Mouse (Mus musculus) fibroblast of lung, adult 2 months (primary cell): ENCODE data around the gene Rtp1.

Source experiments
- DNase-seq: peaks from one replicate; pipeline ENCODE4 v3.0.0-alpha.2; 2011; ENCODE audit warnings: low read depth

Gene Rtp1

DNA sequence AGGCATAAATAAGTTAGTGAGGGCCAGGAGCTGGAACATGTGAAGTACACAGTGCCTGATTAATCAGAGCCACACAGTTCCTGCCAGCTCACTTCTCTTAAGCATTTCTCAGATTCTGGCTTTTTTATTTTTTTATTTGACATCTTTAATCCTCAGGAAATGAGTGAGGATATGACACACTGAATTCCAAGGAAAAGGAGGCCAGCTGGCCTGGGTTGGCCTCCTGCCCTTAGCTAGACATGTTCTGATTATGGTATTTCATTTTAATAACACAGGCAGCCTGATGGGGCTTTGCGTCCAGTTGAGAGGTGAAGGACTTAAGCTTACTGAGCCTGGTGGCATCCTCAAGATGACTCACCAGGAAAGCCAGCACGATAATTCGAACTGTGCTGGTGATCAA, 27.6 kb downstream of the Rtp1 start:
- peak; percentile 65 for DNase-seq

DNA sequence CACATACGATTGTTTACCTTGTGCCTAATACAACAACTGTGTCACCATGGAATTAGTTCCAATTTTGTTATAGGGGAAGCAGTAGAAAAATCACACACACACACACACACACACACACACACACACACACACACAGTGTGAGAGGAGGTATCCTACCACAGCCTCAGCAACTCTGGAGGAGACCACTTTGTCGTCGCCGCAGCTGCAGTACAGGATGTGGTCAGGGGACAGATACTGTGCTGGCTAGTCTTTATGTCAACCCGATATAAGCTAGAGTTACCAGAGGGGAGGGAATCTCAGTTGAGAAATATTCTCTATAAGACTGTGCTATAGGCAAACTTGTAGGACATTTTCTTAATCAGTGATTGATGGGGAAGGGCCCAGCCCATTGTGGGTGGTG, 28.4 kb downstream of the Rtp1 start:
- DNase-seq = no peak

DNA sequence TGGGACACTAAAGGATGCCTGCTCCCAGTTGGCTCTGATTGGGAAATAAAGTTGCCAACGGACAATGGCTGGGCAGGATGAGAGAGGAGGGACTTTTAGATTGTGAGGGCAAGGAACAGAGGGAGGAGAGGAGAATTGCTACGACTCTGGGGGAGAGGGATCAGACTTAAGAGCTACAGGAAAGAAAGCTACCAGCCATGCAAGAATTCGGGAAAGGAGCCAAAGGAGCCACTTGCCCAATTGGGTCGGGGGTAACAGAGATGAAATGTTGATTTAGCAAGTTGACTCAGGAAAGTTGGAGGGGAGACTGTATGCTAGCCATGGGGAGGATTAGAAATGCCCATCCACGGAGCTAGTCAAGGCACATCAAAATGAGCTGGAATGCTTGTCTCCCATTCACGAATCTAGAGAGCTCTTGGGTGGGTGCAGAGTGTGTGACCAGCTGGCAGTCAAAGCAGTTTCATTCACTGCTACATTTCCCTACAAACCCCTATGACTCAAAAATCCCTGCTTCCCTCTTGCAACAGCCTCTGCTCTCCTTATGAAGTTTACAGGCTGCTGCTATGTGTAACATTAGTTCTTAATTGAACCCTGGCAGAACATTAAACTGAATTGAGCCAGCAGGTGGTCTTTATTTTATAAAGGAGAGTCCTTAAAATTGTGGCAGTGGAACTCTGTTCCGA, 30.1 kb downstream of the Rtp1 start:
- no peak for DNase-seq

DNA sequence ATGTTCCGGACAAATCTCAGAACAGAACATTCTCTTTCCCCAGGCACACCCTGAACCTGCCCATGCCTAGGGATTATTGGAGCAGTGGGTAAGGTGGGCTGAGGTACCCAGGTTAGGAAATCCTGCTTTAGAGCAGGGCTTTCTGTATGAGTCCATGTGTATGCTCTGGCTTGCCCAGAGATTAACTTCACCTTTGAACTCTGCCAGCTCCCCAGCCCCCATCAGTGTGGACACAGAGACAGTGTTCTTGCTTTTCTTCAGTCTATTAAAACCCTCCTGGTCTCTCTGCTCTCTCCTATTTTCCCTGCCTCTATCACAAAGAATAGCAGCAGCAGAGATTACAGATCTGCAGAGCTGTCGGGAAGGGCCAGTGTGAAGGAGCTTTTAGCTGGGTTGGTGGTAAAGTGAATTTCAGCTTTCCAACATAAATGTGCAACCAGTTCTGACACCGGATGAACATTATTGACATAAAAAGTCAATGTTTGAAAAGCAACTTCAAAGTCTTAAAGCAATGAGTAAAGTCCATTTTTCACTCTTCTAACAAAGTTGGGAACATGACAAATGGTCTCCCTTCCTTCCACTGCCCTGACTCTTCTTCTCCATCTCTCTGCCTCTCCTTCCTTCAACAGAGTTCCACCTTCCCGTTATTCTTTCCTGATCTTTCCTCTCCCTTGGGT, 34.9 kb downstream of the Rtp1 start:
- DNase-seq = no peak

DNA sequence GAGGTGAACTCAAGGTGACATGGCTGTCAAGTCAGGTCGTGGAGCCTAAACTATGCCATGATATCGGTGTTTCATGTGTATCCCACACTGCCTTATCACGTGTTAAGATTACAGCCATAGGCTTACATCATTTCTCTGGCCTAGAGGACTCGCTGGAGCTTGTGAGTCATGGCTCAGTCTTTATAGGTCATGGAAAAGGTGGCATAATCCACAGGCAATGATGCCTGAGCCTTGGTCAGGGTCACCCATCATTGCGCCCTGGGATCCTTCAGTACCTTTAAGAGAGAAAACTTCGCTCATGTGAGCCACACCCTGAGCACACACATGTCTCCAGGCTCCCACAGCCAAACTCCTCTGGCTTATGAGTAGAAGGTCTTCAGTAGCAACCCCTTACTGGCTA, 42.6 kb downstream of the Rtp1 start:
- no peak for DNase-seq

DNA sequence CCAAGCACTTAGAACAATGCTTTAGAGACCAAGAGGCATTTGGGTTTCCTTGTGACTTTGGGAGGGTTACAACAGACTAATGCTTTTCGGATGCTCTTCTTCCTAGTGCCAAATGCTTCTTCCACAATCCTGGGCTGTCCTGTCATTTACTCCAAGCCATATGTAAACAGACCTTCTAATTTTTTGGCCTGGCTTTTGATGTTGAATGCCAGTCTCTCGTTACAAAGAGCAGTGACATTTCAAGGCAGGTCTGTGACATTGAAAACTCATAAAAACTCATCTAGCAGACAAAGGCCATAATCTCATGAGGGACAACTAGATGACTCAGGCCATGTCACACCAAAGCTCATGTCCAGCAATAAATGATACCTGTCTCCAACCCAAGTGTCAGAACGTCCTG, 43.1 kb downstream of the Rtp1 start:
- no peak for DNase-seq

DNA sequence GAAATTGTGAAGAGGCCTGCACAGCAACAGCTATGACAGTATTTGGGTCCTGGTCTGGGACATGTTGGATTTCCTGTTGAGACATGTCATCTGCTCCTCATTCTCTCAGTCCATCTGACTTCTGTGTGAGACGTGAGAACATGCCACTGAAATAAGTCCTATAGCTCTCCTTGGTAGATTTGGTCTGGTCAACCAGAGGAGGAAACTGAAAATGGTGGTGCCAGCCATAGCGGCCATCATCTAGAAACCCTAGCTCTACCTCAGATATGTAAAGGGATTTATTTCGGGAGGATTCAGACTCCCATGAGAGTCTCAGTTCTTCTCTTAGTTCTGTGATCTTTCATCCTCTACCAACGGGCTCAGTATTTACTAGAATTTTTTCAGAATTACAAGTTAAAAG, 46.7 kb downstream of the Rtp1 start:
- no peak for DNase-seq

DNA sequence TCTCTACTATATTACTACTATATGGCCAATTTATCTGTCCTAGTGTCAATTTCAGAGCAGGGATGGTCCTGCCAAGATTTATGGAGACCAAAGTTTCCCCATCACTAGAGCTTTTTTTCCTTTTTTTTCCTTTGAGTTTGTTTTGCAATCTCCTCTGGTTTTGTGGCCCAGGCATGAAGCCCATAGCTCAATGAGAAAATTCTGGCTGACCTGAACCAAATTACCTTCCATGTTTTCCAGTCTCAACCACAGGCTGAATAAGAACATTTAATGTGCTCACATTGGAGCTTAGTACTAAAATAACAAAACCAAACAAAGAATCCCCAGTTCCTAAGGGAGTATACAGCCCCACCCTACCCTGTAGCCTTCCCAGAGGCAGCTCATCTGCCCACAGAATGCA, 47.7 kb downstream of the Rtp1 start:
- DNase-seq = peak; percentile 74

DNA sequence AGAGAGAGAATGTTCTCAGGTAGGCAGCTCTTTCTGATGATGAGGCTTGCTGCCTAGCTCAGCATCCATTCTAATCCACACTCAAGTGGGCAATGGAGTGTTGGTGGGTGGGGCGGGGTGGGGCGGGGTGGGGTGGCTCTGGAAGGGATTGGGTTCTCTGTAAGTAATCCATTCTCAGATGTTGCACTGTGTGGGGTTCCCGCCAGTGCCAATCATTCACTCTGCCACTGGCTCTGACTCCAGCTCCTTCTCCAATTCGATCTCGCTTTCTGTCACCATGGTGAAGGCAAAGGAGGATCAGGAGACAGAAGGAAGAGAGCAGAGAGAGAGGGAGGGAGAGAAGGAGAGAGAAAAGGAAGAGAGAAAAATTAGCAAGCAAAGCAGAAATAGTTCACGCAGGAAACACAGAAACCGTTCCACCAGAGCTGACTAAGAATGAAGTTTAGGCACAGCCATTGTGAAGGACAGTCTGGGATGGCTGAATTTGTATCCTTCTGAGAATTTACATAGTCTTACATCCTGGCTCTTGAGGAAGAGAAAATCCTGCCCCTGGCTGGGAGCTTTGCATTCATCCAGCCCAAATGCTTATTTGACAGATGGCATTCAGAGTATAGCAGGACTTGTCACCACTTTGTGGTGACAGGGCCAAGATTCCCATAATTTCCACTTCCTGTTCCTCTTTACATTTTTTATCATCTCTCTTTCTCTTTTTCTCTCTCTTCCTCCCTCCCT, 51.1 kb downstream of the Rtp1 start:
- DNase-seq = no peak

DNA sequence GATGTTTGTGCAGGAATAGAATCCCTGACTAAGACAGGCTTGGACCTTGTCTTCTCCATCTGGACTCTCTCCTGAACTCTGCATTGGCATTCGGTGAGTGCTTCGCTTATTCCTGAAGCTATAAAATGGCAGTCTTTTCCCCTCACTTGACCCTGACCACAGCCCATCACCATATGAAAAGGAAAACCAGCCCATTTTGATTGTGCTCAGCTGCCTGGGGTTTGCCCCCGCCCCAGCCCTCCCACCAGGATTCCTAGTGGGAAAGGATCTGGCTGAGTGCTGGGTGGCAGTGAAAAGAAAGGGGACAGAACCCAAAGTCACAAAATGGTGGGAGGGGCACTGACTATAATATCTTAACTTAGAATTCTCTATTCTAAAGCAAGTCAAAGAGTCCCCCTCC, 53.3 kb downstream of the Rtp1 start:
- DNase-seq = no peak

DNA sequence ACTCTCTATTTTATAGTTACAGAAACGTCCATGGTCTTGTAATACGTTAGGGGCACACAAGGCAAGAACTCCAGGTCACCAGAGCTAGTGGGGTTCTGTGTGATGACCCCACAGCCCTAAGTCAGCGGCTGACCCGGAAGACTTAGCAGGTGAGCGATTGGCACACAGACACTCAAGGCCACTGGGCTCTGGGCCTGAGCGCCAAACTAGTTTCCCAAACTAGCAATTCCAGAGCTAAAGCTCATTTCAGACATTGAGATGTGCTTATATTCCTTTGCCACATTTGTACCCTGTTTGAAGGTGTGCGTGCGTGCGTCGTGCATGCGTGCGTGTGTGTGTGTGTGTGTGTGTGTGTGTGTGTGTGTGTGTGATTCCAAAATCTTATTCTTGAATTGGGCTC, 53.9 kb downstream of the Rtp1 start:
- DNase-seq = no peak

DNA sequence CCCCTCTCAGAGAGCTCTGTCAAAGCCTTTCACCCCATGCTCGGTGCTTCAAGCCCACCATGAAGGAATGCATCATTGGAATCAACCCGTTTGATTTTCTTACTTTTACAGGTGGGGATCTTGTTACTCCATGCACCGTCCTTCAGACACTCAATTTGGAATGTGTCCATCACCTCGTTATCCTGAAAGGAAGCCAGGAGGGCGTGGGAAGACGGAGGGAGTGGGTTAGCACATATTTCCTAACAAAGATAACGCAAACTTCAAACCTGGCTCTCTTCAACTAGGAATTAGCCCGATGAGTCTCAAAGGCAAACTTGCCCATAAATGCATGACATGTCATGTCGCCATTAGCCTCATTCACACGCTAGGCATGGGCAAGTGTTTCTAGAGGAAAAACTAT, 54.4 kb downstream of the Rtp1 start:
- no peak for DNase-seq
